Mouse (Mus musculus): ENCODE data around the gene Aaas.

Aaas gene

DNA sequence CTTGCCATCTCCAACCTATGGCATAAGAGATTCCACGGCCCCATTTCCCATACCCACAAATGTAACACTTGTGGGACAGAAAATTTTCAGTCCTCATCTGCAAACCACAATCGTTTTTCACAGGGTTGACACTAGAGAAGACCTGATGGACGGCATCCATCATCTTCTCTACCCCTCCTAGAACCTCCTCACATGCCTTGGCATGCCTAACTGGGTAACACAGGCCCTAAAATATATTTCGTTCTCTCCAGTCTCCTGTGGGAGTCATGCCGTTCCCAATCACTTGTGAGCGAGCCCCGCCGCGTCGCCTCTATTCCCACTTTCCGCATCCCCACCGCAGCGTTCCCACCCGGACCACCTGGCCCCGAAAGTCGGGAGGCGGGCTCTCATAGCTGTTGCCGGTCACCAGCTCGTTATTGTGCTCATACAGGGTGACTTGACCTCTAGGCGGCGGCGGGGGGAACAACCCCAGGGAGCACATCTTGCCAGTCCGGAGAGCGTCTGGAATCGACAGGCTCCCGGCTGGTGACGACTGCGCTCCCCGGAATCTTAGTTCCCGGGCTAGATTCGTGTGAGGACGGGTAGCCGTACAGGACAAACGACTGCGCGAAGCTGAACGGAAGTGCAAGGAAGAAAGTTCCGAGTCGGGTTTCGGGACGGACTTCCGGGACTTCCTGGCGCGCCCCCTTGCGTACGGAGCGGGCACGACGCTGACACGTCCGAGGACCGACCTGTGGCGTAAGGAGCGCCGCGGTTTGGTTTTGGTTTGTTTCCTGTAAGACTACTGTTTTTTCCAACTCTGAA is at the start of gene Aaas:
Gene Aaas (minus strand): TSS at position 634 of the 804 bp plus-strand sequence.
- in situ Hi-C loops (cut with MboI, MseI) = no loop called here

DNA sequence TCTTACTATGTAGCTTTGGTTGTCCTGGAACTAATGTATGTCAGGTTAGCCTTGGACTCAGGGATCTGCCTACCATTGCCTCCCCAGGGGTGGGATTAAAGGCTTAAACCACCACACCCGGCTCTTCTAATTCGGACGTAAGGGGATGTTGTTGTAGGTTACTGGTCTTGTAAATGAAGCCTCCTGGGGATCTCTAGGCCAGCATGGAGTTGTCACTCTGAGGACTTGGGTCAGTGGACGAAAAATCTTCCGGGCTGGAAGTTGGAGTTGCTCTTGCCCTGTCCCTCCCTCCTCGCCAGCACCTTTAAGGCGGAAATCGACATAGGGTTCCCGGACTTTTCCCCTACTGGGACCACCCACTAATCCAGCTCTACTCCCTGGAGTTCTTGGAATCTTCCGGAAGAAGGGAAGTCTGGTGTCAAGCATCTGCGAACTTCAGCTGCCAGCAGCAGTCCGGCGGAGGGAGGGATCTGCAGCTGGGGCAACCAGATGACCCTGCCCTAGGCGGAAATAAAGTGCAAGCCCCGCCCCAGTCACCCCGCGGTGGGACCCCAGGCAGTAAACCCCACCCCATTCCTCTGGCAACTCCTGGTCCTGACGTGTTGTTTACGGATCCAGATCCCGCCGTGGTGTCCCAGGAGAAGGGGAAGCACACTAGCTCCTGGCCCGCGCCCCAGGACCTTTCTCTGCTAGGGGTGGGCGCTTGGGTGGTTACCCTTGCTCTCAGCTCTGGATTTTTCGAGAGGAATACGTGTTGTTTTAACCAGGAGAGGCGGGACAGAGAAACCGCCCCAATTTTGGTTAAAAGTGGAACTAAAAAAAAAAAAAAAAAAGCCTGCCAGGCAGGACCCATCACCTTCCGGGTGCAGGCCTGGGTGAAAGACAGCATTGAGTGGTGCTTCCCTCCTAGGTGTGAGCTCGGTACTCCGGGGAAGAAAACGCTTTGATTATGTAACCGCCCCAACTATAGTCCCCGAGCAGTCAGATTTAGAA is 49.0 kb upstream of the Aaas start:
- in situ Hi-C loops (cut with MboI, MseI) = loop anchor here (25.0 kb wide), 1 partner anchor 1112 kb away; the partner anchor contains the start of genes 6030408B16Rik and Atg101

DNA sequence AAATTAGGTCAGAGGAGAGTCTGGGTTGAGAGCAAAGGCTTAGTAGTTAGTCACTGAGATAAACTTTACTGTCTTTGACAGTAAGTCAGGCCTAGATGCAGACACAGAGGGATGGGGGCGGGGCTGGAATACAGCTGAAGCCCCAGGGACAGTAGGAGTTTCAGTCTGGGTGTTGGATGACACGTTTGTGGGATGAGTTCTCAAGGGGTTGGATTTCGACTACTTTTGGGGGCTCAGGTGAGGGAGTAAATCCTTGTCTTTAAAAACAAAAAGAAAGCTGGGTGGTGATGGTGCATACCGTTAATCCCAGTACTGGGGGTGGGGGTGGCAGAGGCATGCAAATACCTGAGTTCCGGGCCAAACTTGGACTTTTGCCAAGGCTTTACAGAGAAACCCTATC is 48.1 kb upstream of the Aaas start:
- in situ Hi-C loops (cut with MboI, MseI) = loop anchor here (25.0 kb wide), 1 partner anchor 1111 kb away; the partner anchor contains the start of genes 6030408B16Rik and Atg101

DNA sequence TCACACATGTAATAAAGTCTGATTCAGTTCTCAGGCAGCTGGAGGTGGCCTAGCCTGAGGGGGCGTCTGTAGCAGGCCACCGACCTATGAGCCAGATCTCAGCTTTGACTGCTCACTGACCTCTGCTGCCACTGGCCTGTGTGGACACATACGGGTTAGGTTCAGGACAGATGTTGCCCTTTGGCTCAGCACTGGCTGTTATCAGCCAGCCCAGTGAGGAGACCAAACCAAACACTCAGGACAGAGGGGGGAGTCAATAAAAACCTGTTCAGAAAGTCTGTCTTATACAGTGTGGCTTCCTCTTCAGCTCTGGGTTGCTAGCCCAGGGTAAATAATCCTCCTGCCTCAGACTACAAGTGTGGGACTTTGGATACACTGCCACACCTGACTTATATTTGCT is 44.5 kb upstream of the Aaas start:
- in situ Hi-C loops (cut with MboI, MseI) = loop anchor here (25.0 kb wide), 1 partner anchor 1108 kb away; the partner anchor contains the start of genes 6030408B16Rik and Atg101

DNA sequence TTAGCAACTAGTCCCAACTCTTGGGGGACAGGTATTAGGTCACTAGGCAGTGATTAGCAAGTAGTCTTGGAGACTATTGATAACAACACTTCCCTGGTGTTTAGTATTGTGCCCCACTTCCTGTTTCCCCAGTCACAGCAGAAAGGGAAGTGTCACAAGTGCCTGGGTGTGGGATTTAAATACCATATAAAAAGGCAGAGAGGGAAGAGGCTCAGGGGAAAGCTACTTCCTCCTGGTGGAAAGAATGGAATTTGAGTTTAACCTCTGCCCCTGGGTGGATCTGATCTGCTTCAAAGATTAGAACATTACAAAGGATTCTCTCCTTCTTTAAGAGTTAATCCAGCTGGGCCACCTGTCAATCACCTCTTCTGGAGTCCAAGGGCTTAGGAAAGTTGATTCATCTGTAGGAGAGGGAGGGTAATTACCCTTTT is 43.0 kb upstream of the Aaas start:
- in situ Hi-C loops (cut with MboI, MseI) = loop anchor here (25.0 kb wide), 1 partner anchor 1106 kb away; the partner anchor contains the start of genes 6030408B16Rik and Atg101

DNA sequence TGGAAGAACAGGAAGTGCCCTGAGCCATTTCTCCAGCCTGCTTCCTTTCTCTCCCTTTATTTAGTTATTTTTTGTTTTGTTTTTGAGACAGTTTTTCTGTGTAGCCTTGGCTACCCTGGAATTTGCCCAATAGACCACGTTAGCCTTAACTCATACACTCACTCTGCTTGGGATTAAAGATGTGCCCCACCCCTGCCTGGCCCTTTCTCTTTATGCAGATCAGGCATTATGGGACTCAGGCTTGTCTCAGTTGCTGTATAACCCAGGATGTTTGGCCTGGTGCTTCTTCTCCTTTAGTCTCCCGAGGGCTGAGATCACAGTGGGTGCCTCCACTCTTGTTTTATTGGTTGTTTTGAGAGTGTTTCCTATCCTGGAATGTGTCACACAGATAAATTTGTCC is 41.9 kb upstream of the Aaas start:
- in situ Hi-C loops (cut with MboI, MseI) = loop anchor here (25.0 kb wide), 1 partner anchor 1105 kb away; the partner anchor contains the start of genes 6030408B16Rik and Atg101

DNA sequence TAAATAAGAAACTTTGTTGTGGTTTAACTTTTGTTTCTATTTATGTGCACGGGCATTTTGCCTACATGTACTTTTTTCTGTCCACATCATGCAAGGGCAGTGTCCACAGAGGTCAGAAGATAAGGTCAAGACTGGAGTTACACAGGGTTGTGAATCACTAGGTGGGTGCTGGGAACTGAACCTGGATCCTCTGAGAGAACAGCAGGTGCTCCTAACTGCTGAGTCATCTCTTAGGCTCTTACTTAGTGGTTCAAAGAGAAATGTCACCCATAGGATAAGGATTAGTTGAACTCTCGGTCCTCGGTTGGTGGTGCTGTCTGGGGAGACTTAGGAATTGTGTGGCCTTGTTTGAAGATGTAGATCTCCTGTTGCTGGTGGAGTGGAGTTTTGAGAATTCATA is 38.4 kb upstream of the Aaas start:
- in situ Hi-C loops (cut with MboI, MseI) = loop anchor here (25.0 kb wide), 1 partner anchor 1102 kb away; the partner anchor contains the start of genes 6030408B16Rik and Atg101

DNA sequence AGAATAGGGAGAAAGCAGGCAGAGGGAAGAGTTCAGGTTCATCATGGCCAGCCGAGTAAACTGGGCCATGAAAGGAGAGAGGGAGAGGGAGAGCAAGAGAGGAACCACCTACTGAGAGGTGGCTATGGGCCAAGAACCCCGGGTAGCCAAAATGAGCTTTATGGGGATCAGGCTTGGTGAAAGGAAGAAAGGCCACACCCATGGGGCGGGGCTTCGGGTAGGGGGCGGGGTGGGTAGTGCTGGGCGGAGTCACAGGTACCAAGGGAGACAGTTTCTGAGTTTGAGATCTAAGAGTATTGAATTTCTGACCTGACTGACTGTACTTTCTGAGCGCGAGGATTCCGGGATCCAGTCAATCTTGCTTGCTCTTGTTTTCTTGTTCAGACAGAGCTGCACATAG is 36.1 kb upstream of the Aaas start:
- in situ Hi-C loops (cut with MboI, MseI) = loop anchor here (25.0 kb wide), 1 partner anchor 1099 kb away; the partner anchor contains the start of genes 6030408B16Rik and Atg101

DNA sequence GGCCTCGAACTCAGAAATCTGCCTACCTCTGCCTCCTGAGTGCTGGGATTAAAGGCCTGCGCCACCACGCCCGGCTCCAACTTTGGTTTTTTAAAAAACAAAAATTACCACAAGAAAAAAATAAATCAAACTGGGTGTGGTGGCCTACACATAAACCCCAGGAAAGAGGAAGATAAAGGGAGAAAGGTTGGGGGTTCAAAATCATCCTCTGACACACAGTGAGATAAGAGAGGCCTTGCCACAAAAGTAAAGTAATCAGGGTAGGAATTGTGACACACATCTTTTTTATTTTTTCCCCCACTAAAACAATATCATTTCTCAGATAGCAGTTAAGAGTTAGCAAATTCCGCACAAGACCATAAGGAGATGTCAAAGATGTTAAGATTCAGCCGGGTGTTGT is 33.1 kb upstream of the Aaas start:
- in situ Hi-C loops (cut with MboI, MseI) = loop anchor here (25.0 kb wide), 1 partner anchor 1096 kb away; the partner anchor contains the start of genes 6030408B16Rik and Atg101

DNA sequence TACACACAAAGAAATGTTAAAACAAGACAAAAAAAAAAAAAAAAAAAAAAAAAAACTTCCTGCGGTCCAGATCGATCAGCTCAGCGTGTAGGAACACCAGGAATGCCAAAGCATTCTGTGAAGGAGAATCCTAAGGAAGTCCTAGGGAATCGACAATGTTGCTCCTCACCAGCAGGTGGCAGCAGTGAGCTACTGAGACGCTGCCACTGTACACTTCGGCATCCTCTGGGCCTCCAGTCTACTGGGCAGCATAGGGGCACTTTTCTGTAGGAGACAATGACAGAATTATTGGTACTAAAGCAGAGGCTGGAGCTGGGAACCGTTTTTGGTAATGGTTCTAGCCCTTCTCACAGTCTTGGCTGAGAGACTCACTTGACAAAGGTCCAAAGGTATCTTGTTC is 31.0 kb upstream of the Aaas start:
- in situ Hi-C loops (cut with MboI, MseI) = loop anchor here (25.0 kb wide), 1 partner anchor 1094 kb away; the partner anchor contains the start of genes 6030408B16Rik and Atg101

DNA sequence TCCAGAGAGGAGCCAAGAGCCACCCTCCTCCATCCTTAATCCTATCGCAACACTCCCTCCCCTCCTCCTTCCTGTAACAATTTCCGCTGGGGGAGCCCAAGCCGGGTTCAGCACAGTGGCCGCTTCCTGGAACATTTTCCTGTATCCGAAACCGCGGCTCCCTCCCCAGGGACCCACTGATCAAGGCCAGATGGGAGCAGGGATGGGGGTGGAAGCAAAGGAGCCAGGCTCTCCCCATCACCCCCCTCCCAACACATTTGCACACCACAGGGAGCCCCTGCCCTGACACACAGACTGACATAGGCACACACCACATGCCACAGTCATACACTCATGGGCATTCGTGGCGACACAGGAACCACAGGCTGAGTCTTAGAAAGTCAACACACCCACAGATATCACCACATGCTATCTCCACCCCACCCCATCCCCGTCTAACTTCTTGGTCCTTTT is 27.3 kb upstream of the Aaas start:
- in situ Hi-C loops (cut with MboI, MseI) = loop anchor here (25.0 kb wide), 1 partner anchor 1091 kb away; the partner anchor contains the start of genes 6030408B16Rik and Atg101

DNA sequence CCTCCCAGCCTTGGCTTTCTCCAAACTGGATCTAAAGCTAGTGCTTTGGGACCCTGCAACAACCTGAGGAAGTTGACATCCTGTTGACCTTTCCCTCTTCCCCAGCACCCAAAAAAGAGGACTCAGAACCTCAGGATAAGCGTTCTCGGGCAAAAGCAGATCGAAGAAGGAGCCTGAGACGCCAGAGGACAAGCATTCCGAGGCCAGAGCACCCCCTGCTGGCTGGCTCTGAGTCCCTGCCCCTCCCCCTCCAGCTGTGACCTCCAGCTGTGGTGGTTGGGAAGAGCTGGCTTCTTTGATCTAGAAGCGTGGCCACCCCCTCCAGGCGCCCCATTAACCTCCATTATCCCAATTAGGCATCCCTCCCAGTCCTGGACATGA is 26.6 kb upstream of the Aaas start:
- in situ Hi-C loops (cut with MboI, MseI) = loop anchor here (25.0 kb wide), 1 partner anchor 1090 kb away; the partner anchor contains the start of genes 6030408B16Rik and Atg101

DNA sequence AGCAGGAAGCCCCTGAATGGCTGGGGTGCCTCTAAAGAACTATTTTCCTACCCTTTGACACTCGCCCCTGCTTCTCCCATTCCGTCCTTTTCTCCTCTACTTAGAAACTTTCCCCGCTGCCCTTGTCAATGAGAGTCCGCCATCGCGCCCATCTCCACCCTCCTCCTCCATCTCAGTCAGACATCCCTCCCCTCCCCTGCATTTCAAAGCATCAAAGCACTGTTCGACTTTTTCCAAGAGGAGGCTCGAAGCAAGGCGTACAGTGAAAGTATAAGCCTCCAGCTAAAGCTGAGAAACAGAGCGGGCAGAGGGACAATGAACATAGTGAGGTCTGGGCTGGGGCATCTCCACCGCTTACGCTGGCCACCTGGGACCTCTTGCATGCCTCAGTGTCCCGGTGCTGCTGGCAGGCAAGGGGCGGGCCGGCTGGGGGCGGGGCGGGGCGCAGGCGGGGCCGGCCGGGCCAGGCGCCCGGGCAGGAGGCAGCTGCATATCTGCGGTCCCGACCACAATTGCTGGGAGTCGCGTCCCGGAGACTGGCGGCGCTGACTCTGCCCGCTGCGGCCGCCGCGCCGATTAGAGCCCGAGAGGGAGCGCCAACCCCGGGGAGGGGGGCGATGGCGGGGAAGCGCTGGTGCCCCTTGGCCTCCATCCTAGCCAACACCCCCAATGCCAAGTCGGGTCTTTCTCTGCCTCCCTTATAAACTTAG is 26.0 kb upstream of the Aaas start:
- in situ Hi-C loops (cut with MboI, MseI) = loop anchor here (25.0 kb wide), 1 partner anchor 1089 kb away; the partner anchor contains the start of genes 6030408B16Rik and Atg101

DNA sequence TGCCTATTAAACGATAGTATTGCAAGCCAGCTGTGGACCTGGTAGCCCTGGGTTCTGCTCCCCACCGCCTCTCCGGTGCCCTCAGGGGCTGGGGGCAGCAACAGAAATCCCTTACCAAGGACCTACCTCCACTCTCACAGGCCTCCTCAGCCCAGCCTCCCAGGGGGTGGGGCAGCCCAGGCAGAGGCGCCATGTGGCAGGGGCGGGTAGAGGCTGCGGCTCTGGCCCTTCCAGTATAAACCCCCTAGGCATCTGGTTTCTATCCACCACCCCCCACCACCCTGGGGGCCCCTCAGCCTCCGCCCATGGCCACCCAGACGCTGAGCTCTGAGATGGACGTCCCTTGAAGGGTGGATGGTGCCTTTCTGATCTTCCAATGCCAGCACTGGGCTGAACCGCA is 20.2 kb upstream of the Aaas start:
- in situ Hi-C loops (cut with MboI, MseI) = no loop called here

DNA sequence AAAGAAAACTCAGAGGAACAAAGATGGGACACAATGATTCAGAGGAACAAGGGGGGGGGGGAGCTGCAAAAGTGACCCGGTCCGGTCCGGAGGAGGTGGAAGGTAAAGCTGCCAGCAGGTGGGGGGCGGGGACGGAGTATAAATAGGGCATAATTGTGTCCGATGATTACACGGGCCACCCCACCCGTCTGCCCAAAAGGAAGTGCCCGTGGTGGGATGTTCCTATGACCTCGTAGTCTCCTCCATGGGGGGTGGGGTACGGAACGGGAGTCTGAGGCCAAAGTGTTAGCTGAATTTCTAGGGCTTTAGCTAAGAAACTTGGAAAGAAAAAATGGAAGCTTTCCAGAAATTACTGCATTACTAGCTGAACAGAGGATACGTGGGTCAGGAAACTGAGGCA is 19.4 kb upstream of the Aaas start:
- in situ Hi-C loops (cut with MboI, MseI) = loop anchor here (5.0 kb wide), 1 partner anchor 72 kb away; no protein-coding TSS in a partner anchor

DNA sequence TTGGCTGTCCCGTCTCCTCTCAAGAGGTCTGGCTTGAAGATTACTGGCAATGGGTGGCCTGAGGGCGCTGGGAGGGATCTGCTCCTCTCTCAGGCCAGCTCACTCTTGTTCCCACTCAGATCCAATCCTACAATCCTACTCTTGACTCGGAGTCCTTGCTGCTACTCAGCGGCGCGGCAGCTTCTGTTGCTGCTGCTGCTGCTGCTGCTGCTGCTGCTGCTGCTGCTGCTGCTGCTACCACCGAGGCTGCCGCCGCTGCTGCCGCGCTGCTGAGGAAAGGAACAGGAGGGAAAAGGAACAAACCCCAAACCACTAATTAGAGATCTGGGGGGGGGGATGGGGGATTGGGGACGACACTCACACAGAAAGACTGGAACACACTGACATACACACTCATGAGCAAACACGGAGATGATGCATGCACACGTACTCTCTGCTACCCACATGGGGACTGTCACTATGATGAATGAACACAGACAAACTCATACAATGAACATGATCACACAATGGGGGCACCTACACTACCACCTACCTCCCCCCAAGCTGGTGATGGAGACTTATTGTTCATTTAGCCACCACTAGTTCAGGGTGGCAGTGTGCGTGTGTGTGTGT is 16.3 kb upstream of the Aaas start, which contains the start of gene Sp7:
Gene Sp7 (minus strand): TSS at position 450 of the 612 bp plus-strand sequence.
- in situ Hi-C loops (cut with MboI, MseI) = loop anchor here (5.0 kb wide), 1 partner anchor 75 kb away; no protein-coding TSS in a partner anchor

DNA sequence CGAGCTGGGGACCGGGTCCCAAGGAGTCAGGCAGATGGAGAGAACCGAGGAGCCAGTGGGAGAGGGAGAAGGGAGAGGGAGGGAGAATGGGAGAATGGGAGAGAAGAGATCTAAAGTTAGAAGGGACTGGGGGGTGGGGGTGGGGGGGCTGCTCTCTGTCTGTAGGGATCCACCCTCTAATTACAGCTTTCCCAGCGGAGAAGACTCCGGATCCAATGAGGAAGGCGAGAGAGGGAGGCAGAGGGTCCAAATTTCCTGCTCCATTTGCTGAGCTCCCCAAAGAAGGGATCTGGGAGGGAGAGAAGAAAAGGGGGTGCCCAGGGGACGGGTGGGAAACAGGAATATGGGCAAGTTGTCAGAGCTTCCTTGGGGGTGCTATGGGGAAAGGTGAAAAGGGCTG is 15.7 kb upstream of the Aaas start:
- in situ Hi-C loops (cut with MboI, MseI) = loop anchor here (5.0 kb wide), 1 partner anchor 76 kb away; no protein-coding TSS in a partner anchor

DNA sequence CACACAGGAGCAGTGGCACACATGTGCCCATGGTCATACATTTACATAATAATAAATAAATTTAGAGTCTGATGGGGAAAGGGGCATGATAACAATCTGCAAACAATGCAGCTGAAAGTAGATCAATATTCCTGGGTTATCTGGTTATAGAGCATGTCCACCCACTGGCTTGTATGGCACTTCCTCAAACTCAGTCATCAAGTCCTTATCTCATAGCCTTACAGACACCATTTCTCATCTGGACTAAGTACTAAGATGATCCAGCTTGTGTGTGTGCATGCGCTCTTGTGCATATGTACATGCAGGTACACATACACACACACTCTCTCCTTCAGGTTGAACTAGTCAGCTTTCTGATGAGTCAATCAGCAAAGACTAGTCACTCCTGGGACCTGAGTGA is 14.1 kb upstream of the Aaas start:
- in situ Hi-C loops (cut with MboI, MseI) = loop anchor here (5.0 kb wide), 1 partner anchor 78 kb away; no protein-coding TSS in a partner anchor

DNA sequence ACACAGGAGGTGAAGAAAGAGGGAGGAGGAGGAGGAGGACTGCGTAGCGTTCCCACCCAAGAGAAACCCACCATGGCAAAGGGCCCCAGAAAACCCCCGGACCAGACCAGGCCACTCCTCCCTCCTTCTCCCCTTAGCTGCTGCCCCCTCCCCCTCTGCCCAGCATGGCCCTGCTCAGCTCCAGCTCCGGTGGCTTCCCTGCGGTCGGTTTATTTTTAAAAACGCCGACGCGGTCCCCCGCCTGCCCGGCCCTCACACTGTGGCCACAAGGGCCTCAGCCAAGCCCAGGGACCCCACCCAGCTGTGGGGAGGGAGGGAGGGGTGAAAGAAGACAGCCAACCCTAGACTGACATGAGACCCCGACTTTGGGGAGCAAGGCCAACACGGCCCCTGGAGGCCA is 12.1 kb upstream of the Aaas start:
- in situ Hi-C loops (cut with MboI, MseI) = no loop called here

DNA sequence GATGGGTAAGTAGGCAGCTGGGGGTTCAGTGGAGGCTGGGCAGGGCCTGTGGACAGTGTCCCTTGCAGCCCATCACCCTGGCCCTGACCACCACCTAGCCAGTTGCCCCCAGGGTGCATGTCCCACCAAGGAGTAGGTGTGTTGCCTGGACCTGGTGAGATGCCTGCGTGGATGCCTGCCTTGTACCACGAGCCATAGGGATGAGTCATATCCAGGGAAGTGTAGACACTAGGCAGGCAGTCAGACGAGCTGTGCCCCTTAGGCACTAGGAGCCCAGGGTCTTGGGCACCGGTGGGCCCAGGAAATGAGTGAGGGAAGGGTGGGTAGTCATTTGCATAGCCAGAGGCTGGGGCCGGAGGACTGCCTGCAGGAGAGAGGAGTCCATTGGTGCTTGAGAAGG is 8.3 kb upstream of the Aaas start:
- in situ Hi-C loops (cut with MboI, MseI) = no loop called here
